In the genomic region with DNA sequence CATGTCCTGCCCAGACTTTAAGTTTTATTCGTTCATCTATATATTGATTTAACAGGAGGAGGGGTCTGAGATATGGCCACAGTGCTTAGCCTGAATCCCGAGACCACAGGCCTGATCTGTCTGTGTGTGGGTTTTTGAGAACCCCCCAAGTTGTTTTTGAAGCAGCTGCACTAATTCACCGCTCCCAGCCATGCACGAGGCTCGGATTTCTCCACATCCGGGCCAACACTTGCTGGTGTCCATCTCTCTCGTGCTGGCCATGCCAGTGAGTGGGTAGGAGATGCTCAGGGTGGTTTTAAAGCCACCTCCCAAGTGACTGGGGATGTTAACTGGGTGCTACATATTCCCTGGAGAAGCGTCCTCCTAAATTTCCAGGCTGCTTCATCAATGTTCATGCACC, we compare ENCODE assay signal across 23 mouse cellular contexts. TPM values are rescaled to one million over a fixed set of nuclear protein-coding genes. Genes with fewer than 3 reads are reported as not detected.
"Had no signal": no experiment of that assay in that cellular context is flagged by ENCODE, and none has a peak within 500 bp of the region (broad histone marks: within the 10 kb centered on the region; RNA-seq: fewer than 3 reads in every experiment).

No protein-coding gene starts in this region.

- H3K9ac ChIP-seq: kidney, embryonic 15.5 days; liver, embryonic 15.5 days; lung, embryonic 15.5 days; neural tube, embryonic 12.5 days; neural tube, embryonic 15.5 days had no signal

- H3K9me3 ChIP-seq: kidney, embryonic 15.5 days; liver, embryonic 15.5 days; lung, embryonic 15.5 days; neural tube, embryonic 12.5 days; neural tube, embryonic 15.5 days had no signal

- H3K36me3 ChIP-seq: kidney, embryonic 15.5 days; liver, embryonic 15.5 days; lung, embryonic 15.5 days; neural tube, embryonic 12.5 days; neural tube, embryonic 15.5 days had no signal

- H3K27me3 ChIP-seq: kidney, embryonic 15.5 days; lung, embryonic 15.5 days; neural tube, embryonic 12.5 days; neural tube, embryonic 15.5 days had no signal

- DNase-seq: kidney, postnatal 10 days; kidney, postnatal 36 days; layer of hippocampus, postnatal 36 days; lung, adult 18-20 months; lung, postnatal 10 days; lung, postnatal 36 days; midbrain, embryonic 14.5 days; right cerebral cortex, adult 18-20 months; right cerebral cortex, postnatal 14 days; right cerebral cortex, postnatal 4 days; thymus, adult 2 months; thymus, postnatal 14 days; thymus, postnatal 4 days had no signal

- H3K27ac ChIP-seq: kidney, embryonic 15.5 days; left cerebral cortex, adult 2 months; liver, embryonic 15.5 days; lung, embryonic 15.5 days; neural tube, embryonic 12.5 days; neural tube, embryonic 15.5 days; stomach, postnatal 0 days had no signal

- H3K4me3 ChIP-seq: kidney, embryonic 15.5 days; left cerebral cortex, adult 2 months; liver, embryonic 15.5 days; lung, embryonic 15.5 days; neural tube, embryonic 12.5 days; neural tube, embryonic 15.5 days had no signal

- H3K4me2 ChIP-seq: kidney, embryonic 15.5 days; liver, embryonic 11.5 days; liver, embryonic 15.5 days; lung, embryonic 15.5 days; midbrain, embryonic 11.5 days; neural tube, embryonic 12.5 days; neural tube, embryonic 15.5 days had no signal

RNA-seq across cellular contexts. Expression of gene Asap3, which starts 41.2 kb away (rescaled TPM):
- total RNA-seq: megakaryocyte-erythroid progenitor cell, adult 5-6 weeks had no signal
